Mouse (Mus musculus) cerebellum, postnatal 4 days (tissue): ENCODE data around the gene Stox2.

Experiments
- DNase-seq, 2 experiments: peaks; one replicate each; pipeline ENCODE4 v3.0.0; 2022; ENCODE audit warnings: low spot score in 2 of 2, mixed read lengths in 1 of 2

Gene Stox2

GRCm38 (mm10) chr8:47354523-47355168 lies 91.5 kb downstream of the Stox2 start:
- no peak for DNase-seq

GRCm38 (mm10) chr8:47351914-47352701 lies 94.1 kb downstream of the Stox2 start:
- DNase-seq = no peak

- DNase-seq = no peak
Observed at GRCm38 (mm10) chr8:47349082-47349481, 97.1 kb downstream of the Stox2 start.

GRCm38 (mm10) chr8:47347809-47348208 lies 98.4 kb downstream of the Stox2 start:
- DNase-seq = no peak

GRCm38 (mm10) chr8:47345772-47346103 lies 100.4 kb downstream of the Stox2 start:
- DNase-seq = no peak

GRCm38 (mm10) chr8:47345085-47345771 lies 100.9 kb downstream of the Stox2 start:
- DNase-seq = no peak

GRCm38 (mm10) chr8:47341474-47341873 lies 104.7 kb downstream of the Stox2 start:
- DNase-seq = no peak

- peak in 1 of 2 experiments; percentile 5 for DNase-seq
Observed at GRCm38 (mm10) chr8:47338691-47339323, 107.4 kb downstream of the Stox2 start.

- DNase-seq = no peak
Observed at GRCm38 (mm10) chr8:47336433-47336832, 109.7 kb downstream of the Stox2 start.

- DNase-seq = no peak
Observed at GRCm38 (mm10) chr8:47335940-47336339, 110.2 kb downstream of the Stox2 start.

- DNase-seq = peak in 1 of 2 experiments; percentile 62
Observed at GRCm38 (mm10) chr8:47334223-47334757, 111.9 kb downstream of the Stox2 start.

- no peak for DNase-seq
Observed at GRCm38 (mm10) chr8:47332941-47333340, 113.2 kb downstream of the Stox2 start.

- DNase-seq = no peak
Observed at GRCm38 (mm10) chr8:47330982-47331381, 115.2 kb downstream of the Stox2 start.

- no peak for DNase-seq
Observed at GRCm38 (mm10) chr8:47326348-47326747, 119.8 kb downstream of the Stox2 start.

- DNase-seq = no peak
Observed at GRCm38 (mm10) chr8:47324117-47324820, 121.9 kb downstream of the Stox2 start.

- DNase-seq = no peak
Observed at GRCm38 (mm10) chr8:47321282-47321681, 124.9 kb downstream of the Stox2 start.

- no peak for DNase-seq
Observed at GRCm38 (mm10) chr8:47320707-47321106, 125.5 kb downstream of the Stox2 start.

GRCm38 (mm10) chr8:47318468-47318867 lies 127.7 kb downstream of the Stox2 start:
- no peak for DNase-seq

GRCm38 (mm10) chr8:47308176-47308575 lies 138.0 kb downstream of the Stox2 start:
- no peak for DNase-seq

GRCm38 (mm10) chr8:47306372-47306771 lies 139.8 kb downstream of the Stox2 start:
- no peak for DNase-seq

GRCm38 (mm10) chr8:47305880-47306279 lies 140.3 kb downstream of the Stox2 start:
- DNase-seq = no peak
